Mouse (Mus musculus): ENCODE measurements around the gene Phf2. TPM values are rescaled to one million over a fixed set of nuclear protein-coding genes. Genes with fewer than 3 reads are reported as not detected.

Phf2 gene
- polyA plus RNA-seq, 1 experiment from 2014 or later: 6.3 TPM

- WGBS: 28% methylated on average over 27 of the region's 27 CpGs
Measured at GRCm38 (mm10) chr13:48782727-48783725, 87.9 kb downstream of the Phf2 start.

GRCm38 (mm10) chr13:48780345-48781010 is 90.4 kb downstream of the Phf2 start:
- Histone ChIP-seq H3K9me3 (replicated peaks; ENCODE audit: control insufficient read depth, low read length) (no peaks in the 10 kb centered on the region), H3K27ac (ENCODE audit: low read length) (peak overlapping the region; percentile 81), H3K36me3 (ENCODE audit: control insufficient read depth, insufficient read depth, low read length) (no peaks in the 10 kb centered on the region), H3K4me3 (replicated peaks; ENCODE audit: low read length) (no peak overlapping the region), H3K27me3 (ENCODE audit: control insufficient read depth, insufficient read depth, low read length) (no peaks in the 10 kb centered on the region), H3K9ac (ENCODE audit: low read length) (no peak overlapping the region), H3K4me1 (ENCODE audit: control insufficient read depth, insufficient read depth, low read length) (peaks cover 28% of the 10 kb centered on the region), H3K4me2 (ENCODE audit: low read depth, low read length) (no peak overlapping the region)
- 46% methylated on average over 9 of the region's 9 CpGs for WGBS
- ATAC-seq (ENCODE audit: insufficient read depth, low FRiP score): no peak; the same call in 1 of the 2 replicates

More at GRCm38 (mm10) chr13:48782727-48783725, 87.9 kb downstream of the Phf2 start:
- peak; percentile 91 for ATAC-seq (ENCODE audit: insufficient read depth, low FRiP score)
- Histone ChIP-seq H3K27me3 (ENCODE audit: control insufficient read depth, insufficient read depth, low read length) (no peaks in the 10 kb centered on the region), H3K9ac (ENCODE audit: low read length) (peak overlapping the region; percentile 47), H3K4me3 (replicated peaks; ENCODE audit: low read length) (no peak overlapping the region), H3K27ac (ENCODE audit: low read length) (peak overlapping the region; percentile 76), H3K4me2 (ENCODE audit: low read depth, low read length) (peak overlapping the region; percentile 32), H3K9me3 (replicated peaks; ENCODE audit: control insufficient read depth, low read length) (no peaks in the 10 kb centered on the region), H3K4me1 (ENCODE audit: control insufficient read depth, insufficient read depth, low read length) (peaks cover 28% of the 10 kb centered on the region), H3K36me3 (ENCODE audit: control insufficient read depth, insufficient read depth, low read length) (no peaks in the 10 kb centered on the region)

DNA sequence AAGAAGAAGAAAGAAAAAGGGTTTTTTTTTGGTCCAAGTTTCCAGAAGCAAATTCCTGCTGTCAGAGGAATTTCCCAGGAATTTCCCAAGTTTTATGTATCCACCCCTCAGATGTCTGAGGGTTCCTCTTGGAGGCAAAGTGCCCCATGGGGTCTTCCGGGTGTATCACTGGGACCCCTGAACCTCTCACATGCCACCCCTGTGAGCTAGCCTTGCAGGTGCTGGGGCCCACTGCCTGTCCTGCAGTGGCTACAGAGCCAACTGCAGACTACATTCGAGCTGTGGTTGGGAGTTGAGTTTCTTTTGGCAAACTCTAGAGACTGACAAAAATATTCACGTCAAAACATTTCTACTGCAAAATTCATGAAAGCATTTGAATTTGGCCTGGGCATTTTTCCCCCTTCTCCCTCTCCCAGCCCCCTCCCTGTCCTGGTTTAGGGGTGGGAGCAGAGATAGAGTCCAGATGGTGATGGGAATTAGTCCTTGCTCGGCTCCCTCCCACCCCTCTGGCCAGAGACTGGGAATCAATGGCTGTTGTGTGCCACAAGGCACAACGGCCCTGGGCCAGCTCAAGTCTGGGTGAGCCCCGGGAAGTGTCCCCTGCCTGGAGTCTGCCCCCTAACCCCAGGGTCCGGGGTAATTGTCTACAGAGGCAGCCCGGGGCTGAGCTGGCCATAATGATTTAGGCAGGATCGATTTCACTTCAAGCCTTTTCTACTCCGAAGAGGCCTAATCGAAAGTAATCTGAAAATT is 91.2 kb downstream of the Phf2 start:
- Histone ChIP-seq H3K9ac (ENCODE audit: low read length) (0 out of 2 replicates have a peak overlapping the region, but pooled peaks have one; percentile 28), H3K9me3 (replicated peaks; ENCODE audit: control insufficient read depth, low read length) (no peaks in the 10 kb centered on the region), H3K4me2 (ENCODE audit: low read depth, low read length) (no peak overlapping the region), H3K27ac (ENCODE audit: low read length) (peak overlapping the region; percentile 81), H3K36me3 (ENCODE audit: control insufficient read depth, insufficient read depth, low read length) (no peaks in the 10 kb centered on the region), H3K4me3 (replicated peaks; ENCODE audit: low read length) (no peak overlapping the region), H3K4me1 (ENCODE audit: control insufficient read depth, insufficient read depth, low read length) (peaks cover 28% of the 10 kb centered on the region), H3K27me3 (ENCODE audit: control insufficient read depth, insufficient read depth, low read length) (no peaks in the 10 kb centered on the region)
- 31% methylated on average over 11 of the region's 11 CpGs for WGBS
- ATAC-seq (ENCODE audit: insufficient read depth, low FRiP score): peak; percentile 59; the same call in 1 of the 2 replicates

DNA sequence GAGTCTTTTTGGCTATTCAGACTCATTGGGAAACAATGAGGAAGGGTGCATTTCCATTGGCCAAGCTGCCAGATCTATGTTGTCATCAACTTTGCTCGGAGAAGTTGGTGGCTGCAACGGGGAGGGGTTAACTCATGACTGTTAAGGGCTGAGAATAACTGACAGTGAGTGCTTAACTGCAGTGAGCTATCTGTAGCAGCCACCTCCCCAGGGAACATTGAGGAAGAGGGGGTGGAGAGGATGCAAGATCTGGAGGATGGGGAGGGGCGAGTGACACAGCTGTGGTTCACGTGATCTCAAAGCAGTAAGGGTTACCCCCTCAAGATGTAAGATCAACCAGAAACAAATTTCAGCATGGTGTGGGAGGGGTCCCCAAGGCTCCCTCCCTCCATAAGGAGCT is 92.8 kb downstream of the Phf2 start:
- Histone ChIP-seq H3K4me2 (ENCODE audit: low read depth, low read length) (no peak overlapping the region), H3K36me3 (ENCODE audit: control insufficient read depth, insufficient read depth, low read length) (no peaks in the 10 kb centered on the region), H3K27ac (ENCODE audit: low read length) (no peak overlapping the region), H3K4me3 (replicated peaks; ENCODE audit: low read length) (no peak overlapping the region), H3K27me3 (ENCODE audit: control insufficient read depth, insufficient read depth, low read length) (no peaks in the 10 kb centered on the region), H3K4me1 (ENCODE audit: control insufficient read depth, insufficient read depth, low read length) (peaks cover 21% of the 10 kb centered on the region), H3K9me3 (replicated peaks; ENCODE audit: control insufficient read depth, low read length) (no peaks in the 10 kb centered on the region), H3K9ac (ENCODE audit: low read length) (no peak overlapping the region)
- no peak for ATAC-seq (ENCODE audit: insufficient read depth, low FRiP score)
- WGBS: 61% methylated on average over 4 of the region's 4 CpGs

DNA sequence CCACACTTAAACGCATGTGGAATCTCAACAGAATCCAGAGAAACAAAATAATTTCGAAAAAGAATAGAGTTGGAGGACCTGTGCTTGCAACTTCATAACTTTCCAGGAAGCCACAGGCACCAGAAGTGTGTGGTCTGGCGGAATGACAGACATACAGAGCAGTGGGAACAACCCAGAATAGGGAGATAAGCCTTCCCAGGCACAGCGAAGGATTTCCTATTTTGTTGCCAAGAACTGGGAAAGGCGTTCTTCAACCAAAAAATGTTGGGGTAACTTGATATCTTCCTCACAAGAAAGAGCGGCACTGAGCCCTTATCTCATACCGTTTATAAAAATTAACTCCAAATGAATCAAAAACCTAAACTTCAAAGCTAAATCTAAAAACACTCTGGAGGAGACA is 96.4 kb downstream of the Phf2 start:
- H3K27ac ChIP-seq (ENCODE audit: low read length): no peak overlapping the region; the same call in 1 of the 2 replicates
- no peak overlapping the region for H3K4me3 ChIP-seq (replicated peaks; ENCODE audit: low read length)
- H3K36me3 ChIP-seq (ENCODE audit: control insufficient read depth, insufficient read depth, low read length): no peaks in the 10 kb centered on the region
- no peak overlapping the region for H3K4me2 ChIP-seq (ENCODE audit: low read depth, low read length)
- 39% methylated on average over 7 of the region's 7 CpGs for WGBS
- no peaks in the 10 kb centered on the region for H3K9me3 ChIP-seq (replicated peaks; ENCODE audit: control insufficient read depth, low read length)
- H3K9ac ChIP-seq (ENCODE audit: low read length): no peak overlapping the region
- H3K4me1 ChIP-seq (ENCODE audit: control insufficient read depth, insufficient read depth, low read length): no peaks in the 10 kb centered on the region
- no peak for ATAC-seq (ENCODE audit: insufficient read depth, low FRiP score)
- H3K27me3 ChIP-seq (ENCODE audit: control insufficient read depth, insufficient read depth, low read length): no peaks in the 10 kb centered on the region

DNA sequence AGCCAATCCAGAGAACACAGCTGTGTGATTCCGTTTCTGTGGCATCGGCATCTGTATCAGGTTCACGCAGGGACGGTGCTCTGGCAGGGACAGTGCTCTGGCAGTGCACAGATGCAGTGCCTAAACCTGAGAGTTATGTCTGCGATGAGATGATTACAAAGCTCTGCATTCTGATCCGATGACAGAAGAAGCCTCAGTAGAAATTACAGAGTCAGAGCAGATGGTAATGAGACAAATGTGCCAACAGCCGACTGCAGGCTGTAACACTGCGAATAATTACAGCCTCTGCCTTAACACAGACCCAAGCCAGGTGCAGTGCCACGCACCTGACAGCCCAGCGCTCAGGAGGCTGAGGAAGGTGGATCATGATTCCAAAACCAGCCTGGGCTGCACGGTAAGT is 102.8 kb downstream of the Phf2 start:
- H3K9me3 ChIP-seq (replicated peaks; ENCODE audit: control insufficient read depth, low read length): no peaks in the 10 kb centered on the region
- H3K9ac ChIP-seq (ENCODE audit: low read length): no peak overlapping the region
- no peak overlapping the region for H3K4me2 ChIP-seq (ENCODE audit: low read depth, low read length)
- H3K36me3 ChIP-seq (ENCODE audit: control insufficient read depth, insufficient read depth, low read length): no peaks in the 10 kb centered on the region
- WGBS: 62% methylated on average over 11 of the region's 11 CpGs
- H3K27ac ChIP-seq (ENCODE audit: low read length): no peak overlapping the region
- no peak for ATAC-seq (ENCODE audit: insufficient read depth, low FRiP score)
- H3K27me3 ChIP-seq (ENCODE audit: control insufficient read depth, insufficient read depth, low read length): no peaks in the 10 kb centered on the region
- H3K4me1 ChIP-seq (ENCODE audit: control insufficient read depth, insufficient read depth, low read length): no peaks in the 10 kb centered on the region
- H3K4me3 ChIP-seq (replicated peaks; ENCODE audit: low read length): no peak overlapping the region

- 61% methylated on average over 11 of the region's 11 CpGs for WGBS
- no peak overlapping the region for H3K4me2 ChIP-seq (ENCODE audit: low read depth, low read length)
Measured at GRCm38 (mm10) chr13:48763701-48764245, 107.1 kb downstream of the Phf2 start.

DNA sequence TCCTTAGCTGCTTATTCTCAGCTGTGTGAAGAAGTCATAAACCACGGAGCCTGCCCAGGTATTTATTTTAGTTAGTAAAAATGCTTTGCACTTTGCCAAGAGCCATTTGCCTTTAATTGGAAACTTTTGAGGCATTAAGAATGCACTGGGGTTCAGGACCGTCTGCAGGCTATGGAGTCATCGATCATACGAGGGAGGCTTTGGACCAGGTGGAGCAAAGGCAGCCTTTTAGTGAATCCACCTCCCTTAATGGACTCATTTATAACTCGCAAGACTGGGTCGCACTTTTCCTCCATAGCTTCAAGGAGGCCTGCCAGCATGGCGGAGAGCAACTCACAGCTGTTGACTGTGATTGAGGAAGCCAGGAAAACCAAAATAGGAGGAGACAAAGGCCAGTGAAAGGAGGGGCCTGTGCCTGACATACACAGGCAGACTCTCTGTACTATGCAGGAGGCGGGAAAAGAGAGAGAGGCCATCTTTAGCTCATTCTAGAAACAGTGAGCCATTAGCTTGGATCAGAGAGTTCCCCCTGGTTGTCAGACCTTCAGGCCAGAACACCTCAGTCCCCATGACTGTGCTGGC is 110.0 kb downstream of the Phf2 start:
- 54% methylated on average over 8 of the region's 8 CpGs for WGBS
- H3K36me3 ChIP-seq (ENCODE audit: control insufficient read depth, insufficient read depth, low read length): no peaks in the 10 kb centered on the region
- peak overlapping the region; percentile 68 for H3K27ac ChIP-seq (ENCODE audit: low read length)
- peak; percentile 72; the same call in 1 of the 2 replicates for ATAC-seq (ENCODE audit: insufficient read depth, low FRiP score)
- no peak overlapping the region for H3K4me2 ChIP-seq (ENCODE audit: low read depth, low read length)
- no peaks in the 10 kb centered on the region for H3K27me3 ChIP-seq (ENCODE audit: control insufficient read depth, insufficient read depth, low read length)
- H3K9me3 ChIP-seq (replicated peaks; ENCODE audit: control insufficient read depth, low read length): no peaks in the 10 kb centered on the region
- no peaks in the 10 kb centered on the region for H3K4me1 ChIP-seq (ENCODE audit: control insufficient read depth, insufficient read depth, low read length)
- no peak overlapping the region for H3K9ac ChIP-seq (ENCODE audit: low read length)
- no peak overlapping the region for H3K4me3 ChIP-seq (replicated peaks; ENCODE audit: low read length)

More at GRCm38 (mm10) chr13:48763701-48764245, 107.1 kb downstream of the Phf2 start:
- Histone ChIP-seq H3K9me3 (replicated peaks; ENCODE audit: control insufficient read depth, low read length) (no peaks in the 10 kb centered on the region), H3K9ac (ENCODE audit: low read length) (no peak overlapping the region), H3K27me3 (ENCODE audit: control insufficient read depth, insufficient read depth, low read length) (no peaks in the 10 kb centered on the region), H3K4me3 (replicated peaks; ENCODE audit: low read length) (no peak overlapping the region), H3K27ac (ENCODE audit: low read length) (no peak overlapping the region), H3K4me1 (ENCODE audit: control insufficient read depth, insufficient read depth, low read length) (no peaks in the 10 kb centered on the region), H3K36me3 (ENCODE audit: control insufficient read depth, insufficient read depth, low read length) (no peaks in the 10 kb centered on the region)
- no peak for ATAC-seq (ENCODE audit: insufficient read depth, low FRiP score)

Measured in stomach, embryonic 16.5 days (tissue).